Mouse (Mus musculus) E14TG2a.4 (cell line): ENCODE measurements at regions not wholly inside any gene's neighbourhood (a gene's known extent, or its start where the extent isn't known, plus 50 kb on each side); places are given as distances from the start of the nearest gene placed in this dataset.

ENCODE experiments used
- CTCF ChIP-seq: conservative IDR thresholded peaks from 2 replicates; pipeline ENCODE4 v1.5.1; 2014; ENCODE audit warnings: low read length
- NANOG ChIP-seq: IDR thresholded peaks from 2 replicates; pipeline ENCODE4 v1.6.1; 2014; ENCODE audit warnings: borderline replicate concordance, low read length, mixed read lengths

DNA sequence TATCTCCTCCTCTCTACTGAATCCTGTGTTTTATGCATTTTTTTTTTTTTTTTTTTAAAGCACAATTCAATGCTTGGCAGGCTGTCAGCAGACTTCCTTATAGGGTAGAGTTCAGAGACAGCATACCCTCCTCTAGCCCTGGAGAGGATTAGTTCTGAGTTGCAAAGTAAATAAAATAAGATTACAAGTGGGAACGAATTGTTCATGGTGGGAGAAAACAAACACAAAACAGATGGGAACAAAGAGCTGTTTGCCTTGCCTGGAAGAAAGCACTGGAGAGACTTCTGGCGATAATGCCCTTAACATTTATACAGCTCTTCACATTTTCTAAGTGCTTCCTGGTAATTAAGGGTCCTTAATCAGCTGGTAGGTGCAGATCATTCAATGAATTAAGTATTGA is 254.6 kb downstream of the Lmo7 start:
- no peak for TF ChIP-seq CTCF
- no peak for TF ChIP-seq NANOG
